Mouse (Mus musculus) left cerebral cortex, postnatal 25 days (tissue): ENCODE measurements around the gene 4930558C23Rik. TPM values are rescaled to one million over a fixed set of nuclear protein-coding genes. Genes with fewer than 3 reads are reported as not detected.
"Not testable (repeated sequence)": the region's sequence is repeated elsewhere in the genome, so short reads cannot be mapped to it uniquely, and the experiment has no call there.

ENCODE experiments used
- DNase-seq, 2 experiments: peaks; one replicate each; pipeline ENCODE4 v3.0.0; 2022; ENCODE audit warnings: low spot score in 2 of 2, mixed read lengths in 1 of 2
- intact Hi-C: fragments of 180-260 bp; cut with DNase I; formaldehyde crosslinking; loops from one replicate; pipeline ENCODE4 v1.15.1; 2025
- total RNA-seq, 2 experiments: library from RNA; stranded (reverse); gene quantifications; 2 replicates each; pipeline ENCODE4 v1.2.3; 2021

4930558C23Rik gene
- total RNA-seq: not detected

DNA sequence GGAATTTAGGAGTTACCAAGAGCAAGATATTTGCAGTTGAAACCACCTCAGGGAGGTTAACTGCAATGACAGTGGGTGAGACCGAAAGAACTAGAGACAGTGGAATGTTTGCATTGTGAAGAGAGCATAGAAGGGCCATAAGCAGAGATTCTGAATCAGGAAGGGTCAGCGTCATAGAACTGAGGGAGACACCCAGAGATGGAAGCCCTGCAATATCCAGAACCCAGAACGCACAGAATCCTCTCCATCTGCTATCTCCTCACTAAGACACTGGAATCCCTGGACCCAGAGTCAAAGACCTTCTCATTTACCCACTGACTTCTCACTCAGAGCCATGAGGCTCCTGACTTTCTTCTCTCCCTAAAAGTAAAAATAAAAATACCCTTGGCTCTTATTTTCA is at the start of gene 4930558C23Rik:
4930558C23Rik (minus strand) TSS at position 101 of the 400 bp plus-strand sequence.
- no peak for DNase-seq
- intact Hi-C loops: no loop called here

GRCm38 (mm10) chr3:95450915-95451314 is 48.3 kb upstream of the 4930558C23Rik start:
- DNase-seq: no peak
- intact Hi-C loops: loop anchor here (2.0 kb wide), 1 partner anchor 102 kb away; no protein-coding TSS in a partner anchor

GRCm38 (mm10) chr3:95450408-95450807 is 47.8 kb upstream of the 4930558C23Rik start:
- intact Hi-C loops: loop anchor here (2.0 kb wide), 1 partner anchor 102 kb away; no protein-coding TSS in a partner anchor
- peak; percentile 29 to 32 for DNase-seq

DNA sequence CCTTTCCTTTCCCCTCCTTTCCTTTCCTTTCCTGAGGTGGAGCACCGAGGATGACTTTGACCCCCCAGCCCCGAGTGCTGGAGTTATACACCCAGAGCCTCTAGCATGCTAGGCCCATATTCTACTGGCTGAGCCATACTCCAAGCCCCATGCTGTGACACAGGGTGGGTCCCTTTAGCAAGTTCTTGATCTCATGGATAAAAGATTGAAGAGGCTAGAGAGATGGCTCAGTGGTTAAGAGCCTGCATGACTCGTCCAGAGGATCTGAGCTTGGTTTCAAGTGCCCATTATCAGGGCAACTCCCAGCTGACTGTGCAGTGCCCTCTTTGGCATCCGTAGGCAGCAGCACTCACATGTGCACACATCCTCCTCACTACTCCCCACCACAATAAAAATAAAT is 42.7 kb upstream of the 4930558C23Rik start:
- no peak for DNase-seq
- intact Hi-C loops: no loop called here

DNA sequence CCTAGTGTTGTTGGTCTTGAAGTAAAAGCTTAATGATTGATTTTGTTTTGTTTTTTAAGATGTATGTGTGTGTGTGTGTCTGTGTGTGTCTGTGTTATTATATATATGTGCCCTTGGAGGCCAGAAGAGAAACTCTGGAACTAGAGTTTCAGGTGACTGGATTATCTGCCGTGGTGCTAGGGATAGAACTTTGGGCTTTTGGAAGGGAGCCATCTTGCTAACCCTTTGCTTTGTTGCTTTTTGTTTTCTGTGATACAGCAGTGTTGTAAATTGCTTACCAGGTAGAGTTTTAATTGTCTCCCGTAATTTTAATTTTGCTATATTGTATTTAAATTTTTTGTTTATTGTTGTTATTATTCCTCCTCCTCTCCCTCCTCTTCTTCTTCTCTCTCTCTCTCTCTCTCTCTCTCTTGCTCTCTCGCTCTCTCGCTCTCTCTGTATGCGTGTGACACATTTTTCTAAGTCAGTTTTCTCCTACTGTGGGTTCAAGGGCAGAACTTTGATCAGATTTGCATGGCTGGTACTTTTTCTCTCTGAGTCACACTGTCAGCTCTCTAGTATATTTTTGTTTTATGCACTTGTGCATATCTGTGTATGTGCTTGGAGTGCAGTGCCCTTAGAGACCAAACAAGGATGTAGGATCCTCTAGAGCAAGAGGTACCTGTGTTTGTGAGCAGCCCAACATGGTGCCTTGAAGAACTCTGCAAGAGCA is 39.9 kb upstream of the 4930558C23Rik start:
- intact Hi-C loops: no loop called here
- DNase-seq: no peak

- DNase-seq: no peak
These were observed 37.0 kb upstream of the 4930558C23Rik start for GRCm38 (mm10) chr3:95439670-95440069.

GRCm38 (mm10) chr3:95438636-95439035 is 36.0 kb upstream of the 4930558C23Rik start:
- intact Hi-C loops, DNase-seq: not testable (repeated sequence)

More at GRCm38 (mm10) chr3:95439670-95440069, 37.0 kb upstream of the 4930558C23Rik start:
- intact Hi-C loops: no loop called here

GRCm38 (mm10) chr3:95435561-95435960 is 32.9 kb upstream of the 4930558C23Rik start:
- intact Hi-C loops: no loop called here
- DNase-seq: no peak

GRCm38 (mm10) chr3:95434983-95435370 is 32.3 kb upstream of the 4930558C23Rik start:
- no peak for DNase-seq
- intact Hi-C loops: loop anchor here (5.0 kb wide), 1 partner anchor 78 kb away; the partner anchor contains the start of gene Setdb1

- DNase-seq: peak; percentile 89 to 96
- intact Hi-C loops: loop anchor here (5.0 kb wide), 1 partner anchor 77 kb away; the partner anchor contains the start of gene Setdb1
These were observed 31.7 kb upstream of the 4930558C23Rik start, which contains the start of gene Arnt for GRCm38 (mm10) chr3:95434136-95434982. TSS of gene Arnt (plus strand) at chr3:95434388.

GRCm38 (mm10) chr3:95433301-95433915 is 30.8 kb upstream of the 4930558C23Rik start:
- intact Hi-C loops: loop anchor here (5.0 kb wide), 1 partner anchor 76 kb away; the partner anchor contains the start of gene Setdb1
- DNase-seq: no peak

GRCm38 (mm10) chr3:95428423-95428822 is 25.8 kb upstream of the 4930558C23Rik start:
- DNase-seq, intact Hi-C loops: not testable (repeated sequence)

- intact Hi-C loops: not testable (repeated sequence)
- peak in 1 of 2 experiments; percentile 16 for DNase-seq
These were observed 25.2 kb upstream of the 4930558C23Rik start for GRCm38 (mm10) chr3:95427891-95428238.

DNA sequence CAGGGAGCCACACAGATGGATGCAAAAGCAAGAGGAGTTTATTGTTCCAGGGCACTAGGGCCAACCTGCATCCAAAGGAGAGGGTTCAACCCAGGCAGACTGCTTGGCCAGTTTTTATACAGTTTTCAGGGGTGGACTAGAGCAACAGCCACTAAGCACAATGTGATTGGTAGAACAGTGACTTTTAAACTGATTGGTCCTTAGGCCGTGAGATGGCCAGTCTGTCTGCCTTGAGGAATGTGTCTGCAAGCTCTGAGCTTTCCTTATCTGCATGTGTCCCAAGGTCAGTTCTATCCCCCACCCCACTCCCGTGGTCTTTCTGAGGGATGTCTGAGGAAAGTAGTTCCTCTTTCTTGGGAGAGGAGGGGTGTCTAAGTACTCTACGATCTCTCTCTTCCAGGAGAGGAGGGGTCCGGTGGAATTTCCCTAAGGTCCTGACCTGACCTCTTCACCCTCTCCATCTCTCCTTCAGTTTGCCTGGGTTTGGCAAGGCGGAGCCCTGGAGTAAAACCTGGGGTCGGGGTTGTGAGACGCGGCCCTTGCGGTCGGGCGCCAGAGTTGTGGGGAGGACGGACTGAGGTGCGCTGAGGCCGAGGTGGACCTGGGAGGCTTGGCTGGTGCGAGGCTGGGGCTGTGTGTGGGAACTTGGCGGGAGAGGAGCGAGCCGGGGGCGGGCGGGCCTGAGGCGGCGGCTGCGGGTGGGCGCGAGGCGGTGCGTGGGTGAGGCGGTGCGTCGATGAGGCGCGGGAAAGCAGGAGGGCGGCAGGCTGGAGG is 24.7 kb upstream of the 4930558C23Rik start:
- intact Hi-C loops, DNase-seq: not testable (repeated sequence)

- DNase-seq, intact Hi-C loops: not testable (repeated sequence)
These were observed 23.8 kb upstream of the 4930558C23Rik start for GRCm38 (mm10) chr3:95426476-95426875.

DNA sequence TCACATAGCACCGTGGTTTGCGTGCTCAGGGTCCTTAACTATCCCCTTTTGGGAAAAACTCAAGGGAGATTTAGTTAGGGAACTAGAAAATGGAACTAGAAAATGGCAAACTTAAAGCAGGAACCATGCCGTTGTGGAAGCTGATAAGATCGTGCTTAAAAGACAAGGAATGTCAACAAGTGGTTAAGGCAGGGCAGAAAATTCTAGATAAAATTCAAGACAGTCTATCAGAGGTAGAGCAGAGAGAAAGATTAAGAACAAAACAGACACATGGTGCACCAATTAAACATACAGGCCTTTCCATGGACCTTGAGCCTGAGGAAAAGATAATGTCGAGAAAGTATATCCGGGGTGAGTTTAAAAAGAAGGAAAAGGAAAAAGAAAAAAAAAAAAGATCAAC is 15.2 kb upstream of the 4930558C23Rik start:
- no peak for DNase-seq
- intact Hi-C loops: loop anchor here (5.0 kb wide), 1 partner anchor 36 kb away; no protein-coding TSS in a partner anchor

DNA sequence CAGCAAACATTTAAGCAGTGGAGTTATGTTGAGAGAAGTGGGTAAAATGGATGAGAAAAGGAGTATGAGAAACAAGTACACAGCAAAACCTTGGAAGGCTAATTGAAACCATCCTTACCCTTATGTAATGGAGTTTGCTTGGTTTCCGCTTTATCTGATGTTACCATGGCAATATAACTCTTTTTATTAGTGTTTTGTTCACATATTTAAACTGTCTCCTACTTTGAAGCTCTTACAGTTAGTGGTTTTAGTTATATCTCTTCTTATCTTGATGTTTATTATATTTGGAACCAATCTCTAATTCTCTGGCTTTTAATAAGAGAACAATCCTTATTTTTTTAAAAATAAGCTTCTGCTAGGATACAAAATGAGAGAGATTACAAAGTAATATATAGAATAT is 9.6 kb upstream of the 4930558C23Rik start:
- no peak for DNase-seq
- intact Hi-C loops: no loop called here

DNA sequence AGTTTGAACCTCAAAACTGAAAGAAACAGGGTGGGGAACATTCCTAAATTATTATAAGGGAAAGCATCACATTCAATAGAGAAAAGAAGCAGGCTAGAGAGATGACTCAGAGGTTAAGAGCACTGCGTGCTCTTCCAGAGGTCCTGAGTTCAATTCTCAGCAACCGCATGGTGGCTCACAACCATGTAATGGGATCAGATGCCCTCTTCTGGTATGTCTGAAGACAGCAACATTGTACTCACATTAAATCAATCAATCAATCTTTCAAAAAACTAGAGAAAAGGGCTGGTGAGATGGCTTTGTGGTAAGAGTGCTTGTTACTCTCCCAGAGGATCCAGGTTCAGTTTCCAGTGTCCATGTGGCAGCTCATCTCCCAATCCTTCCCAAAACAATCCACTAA is 6.2 kb upstream of the 4930558C23Rik start:
- no peak for DNase-seq
- intact Hi-C loops: no loop called here

- intact Hi-C loops: no loop called here
- no peak for DNase-seq
These were observed 5.1 kb upstream of the 4930558C23Rik start for GRCm38 (mm10) chr3:95407728-95408127.
